Mouse (Mus musculus): ENCODE data around the gene Inpp5a. TPM values are rescaled to one million over a fixed set of nuclear protein-coding genes. Genes with fewer than 3 reads are reported as not detected.

Inpp5a gene
- total RNA-seq, 1 experiment = 11.5 TPM

- in situ Hi-C loops (cut with MboI; ENCODE audit: low sequenced_read_pairs in 2 of 2, unreplicated experiment in 2 of 2) = no loop called here
- H3K36me3 ChIP-seq (ENCODE audit: control insufficient read depth, insufficient read depth, low read length, poor library complexity, severe bottlenecking) = peaks cover 9% of the 10 kb centered on the region; the same call in 1 of the 2 replicates
- no peak overlapping the region for H3K4me3 ChIP-seq (ENCODE audit: insufficient read depth in 1 of 2, low read depth in 1 of 2, low read length in 2 of 2, poor library complexity in 1 of 2, severe bottlenecking in 1 of 2)
These were observed 139.6 kb downstream of the Inpp5a start for GRCm38 (mm10) chr7:139528309-139529076.

DNA sequence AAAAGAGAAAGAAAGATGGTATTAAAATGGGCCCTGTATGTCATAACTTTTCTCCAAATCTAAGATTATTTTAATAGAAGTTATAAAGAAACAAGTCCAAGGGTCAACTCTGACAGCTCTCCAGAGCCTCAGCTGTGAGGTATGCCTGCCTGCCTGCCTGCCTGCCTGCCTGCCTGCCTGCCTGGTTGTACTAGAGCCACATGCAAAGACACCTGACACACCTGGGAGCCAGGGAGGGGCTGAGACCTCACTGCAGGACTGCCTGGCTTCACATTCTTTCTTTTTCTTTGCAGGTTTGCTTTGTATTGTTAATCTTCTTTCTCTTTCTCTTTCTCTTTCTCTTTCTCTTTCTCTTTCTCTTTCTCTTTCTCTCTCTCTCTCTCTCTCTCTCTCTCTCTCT lies 140.3 kb downstream of the Inpp5a start:
- Histone ChIP-seq H3K36me3 (ENCODE audit: control insufficient read depth, insufficient read depth, low read length, poor library complexity, severe bottlenecking) (peaks cover 9% of the 10 kb centered on the region; the same call in 1 of the 2 replicates), H3K9me3 (ENCODE audit: control insufficient read depth, insufficient read depth, low read depth, low read length) (no peaks in the 10 kb centered on the region), H3K4me1 (ENCODE audit: control insufficient read depth in 2 of 2, insufficient read depth in 2 of 2, low read length in 2 of 2, poor library complexity in 1 of 2) (peaks cover 0 to 20% of the 10 kb centered on the region in 2 experiments; a peak in 1 of 4 replicates), H3K27ac (ENCODE audit: insufficient read depth, low read depth, low read length, poor library complexity, severe bottlenecking) (no peak overlapping the region), H3K9ac (ENCODE audit: insufficient read depth, low read depth, low read length, poor library complexity, severe bottlenecking) (no peak overlapping the region), H3K4me3 (ENCODE audit: insufficient read depth in 1 of 2, low read depth in 1 of 2, low read length in 2 of 2, poor library complexity in 1 of 2, severe bottlenecking in 1 of 2) (no peak overlapping the region)
- in situ Hi-C loops (cut with MboI; ENCODE audit: low sequenced_read_pairs in 2 of 2, unreplicated experiment in 2 of 2) = no loop called here
- TF ChIP-seq ZC3H11A (IDR thresholded peaks at IDR 0.05; ENCODE audit: borderline replicate concordance, low read depth, low read length) (no peak), HCFC1 (IDR thresholded peaks at IDR 0.05; ENCODE audit: borderline replicate concordance, insufficient read depth, low read length) (no peak), ZNF384 (IDR thresholded peaks at IDR 0.05; ENCODE audit: low read depth, low read length) (no peak), MAFK (IDR thresholded peaks at IDR 0.05; ENCODE audit: insufficient read depth, low read depth, low read length) (no peak), CHD2 (IDR thresholded peaks at IDR 0.05; ENCODE audit: low read depth, low read length) (no peak)
- no peak for DNase-seq (ENCODE audit: low read depth, low spot score)

More at GRCm38 (mm10) chr7:139528309-139529076, 139.6 kb downstream of the Inpp5a start:
- Histone ChIP-seq H3K9me3 (ENCODE audit: control insufficient read depth, insufficient read depth, low read depth, low read length) (no peaks in the 10 kb centered on the region), H3K4me1 (ENCODE audit: control insufficient read depth in 2 of 2, insufficient read depth in 2 of 2, low read length in 2 of 2, poor library complexity in 1 of 2) (peaks cover 0 to 20% of the 10 kb centered on the region in 2 experiments; a peak in 1 of 4 replicates), H3K27ac (ENCODE audit: insufficient read depth, low read depth, low read length, poor library complexity, severe bottlenecking) (no peak overlapping the region), H3K9ac (ENCODE audit: insufficient read depth, low read depth, low read length, poor library complexity, severe bottlenecking) (no peak overlapping the region)
- DNase-seq (ENCODE audit: low read depth, low spot score) = no peak
- no peak for TF ChIP-seq HCFC1 (IDR thresholded peaks at IDR 0.05; ENCODE audit: borderline replicate concordance, insufficient read depth, low read length)

DNA sequence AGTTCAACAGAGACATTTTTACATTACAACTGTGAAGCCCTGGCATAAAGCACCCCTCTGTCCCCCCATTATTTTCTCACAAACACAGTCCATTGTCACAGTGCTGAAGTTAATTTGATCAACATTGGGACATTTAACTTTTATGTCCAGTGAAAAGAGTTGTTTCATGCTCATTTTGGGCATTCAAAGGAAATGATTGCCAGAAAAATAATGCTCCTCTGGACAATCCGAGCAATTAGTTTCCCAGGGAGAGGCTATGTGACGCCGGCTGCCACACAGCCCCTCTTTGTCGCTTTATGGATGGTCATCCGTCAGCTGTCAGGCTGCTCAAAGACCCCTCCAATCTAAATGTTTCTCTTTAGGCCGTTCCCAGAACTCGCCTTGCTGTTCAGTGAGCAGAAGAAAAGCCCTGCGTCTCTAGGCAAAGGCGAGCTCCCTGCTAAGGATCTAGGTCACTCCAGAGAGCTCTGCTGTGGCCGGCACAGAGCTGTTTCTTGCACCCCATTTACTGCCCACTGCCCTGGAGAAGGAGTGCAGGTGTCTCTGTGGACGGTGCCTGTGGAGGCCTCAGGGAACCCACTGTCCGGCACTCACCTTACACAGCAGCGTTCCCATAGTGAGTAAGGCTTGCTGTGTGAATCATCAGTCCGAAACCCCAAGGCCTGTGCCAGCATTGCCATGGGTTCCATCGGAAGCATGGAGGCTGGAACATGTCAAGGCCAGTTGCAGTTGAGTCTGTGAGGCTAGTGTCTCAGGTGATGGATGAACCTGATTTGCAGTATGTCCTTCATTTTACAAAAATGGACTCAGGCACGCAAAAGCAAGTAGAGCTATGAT lies 141.9 kb downstream of the Inpp5a start:
- no peak for TF ChIP-seq HCFC1 (IDR thresholded peaks at IDR 0.05; ENCODE audit: borderline replicate concordance, insufficient read depth, low read length)
- no peak for TF ChIP-seq CHD2 (IDR thresholded peaks at IDR 0.05; ENCODE audit: low read depth, low read length)
- TF ChIP-seq ZNF384 (IDR thresholded peaks at IDR 0.05; ENCODE audit: low read depth, low read length) = no peak
- TF ChIP-seq ZC3H11A (IDR thresholded peaks at IDR 0.05; ENCODE audit: borderline replicate concordance, low read depth, low read length) = no peak
- TF ChIP-seq MAFK (IDR thresholded peaks at IDR 0.05; ENCODE audit: insufficient read depth, low read depth, low read length) = no peak
- H3K4me1 ChIP-seq (ENCODE audit: control insufficient read depth in 2 of 2, insufficient read depth in 2 of 2, low read length in 2 of 2, poor library complexity in 1 of 2) = peaks cover 0 to 20% of the 10 kb centered on the region in 2 experiments; a peak in 1 of 4 replicates
- DNase-seq (ENCODE audit: low read depth, low spot score) = no peak
- no peak overlapping the region for H3K4me3 ChIP-seq (ENCODE audit: insufficient read depth in 1 of 2, low read depth in 1 of 2, low read length in 2 of 2, poor library complexity in 1 of 2, severe bottlenecking in 1 of 2)
- H3K9ac ChIP-seq (ENCODE audit: insufficient read depth, low read depth, low read length, poor library complexity, severe bottlenecking) = no peak overlapping the region
- H3K36me3 ChIP-seq (ENCODE audit: control insufficient read depth, insufficient read depth, low read length, poor library complexity, severe bottlenecking) = peaks cover 9% of the 10 kb centered on the region; the same call in 1 of the 2 replicates
- H3K9me3 ChIP-seq (ENCODE audit: control insufficient read depth, insufficient read depth, low read depth, low read length) = no peaks in the 10 kb centered on the region
- peak overlapping the region; percentile 11; the same call in 1 of the 2 replicates for H3K27ac ChIP-seq (ENCODE audit: insufficient read depth, low read depth, low read length, poor library complexity, severe bottlenecking)
- in situ Hi-C loops (cut with MboI; ENCODE audit: low sequenced_read_pairs in 2 of 2, unreplicated experiment in 2 of 2) = no loop called here

DNA sequence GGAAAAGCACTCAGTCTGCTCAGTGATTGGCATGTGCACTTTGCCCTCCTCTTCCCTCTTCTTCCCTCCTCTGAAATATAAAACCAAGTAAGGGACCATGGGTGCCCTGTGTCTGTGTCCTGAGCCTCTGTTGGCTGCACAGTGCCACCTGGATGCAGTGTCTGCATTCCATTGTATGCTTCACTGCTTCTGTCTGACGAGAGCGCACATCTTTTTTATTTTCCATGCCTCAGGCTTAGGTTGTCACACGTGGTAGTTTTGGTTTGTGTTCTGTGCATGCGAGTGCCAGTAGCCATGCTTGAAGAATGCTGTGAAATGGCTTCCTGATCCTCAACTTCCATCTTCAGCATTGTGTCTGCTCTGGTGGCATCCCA lies 142.5 kb downstream of the Inpp5a start:
- TF ChIP-seq ZNF384 (IDR thresholded peaks at IDR 0.05; ENCODE audit: low read depth, low read length) (no peak), ZC3H11A (IDR thresholded peaks at IDR 0.05; ENCODE audit: borderline replicate concordance, low read depth, low read length) (no peak), HCFC1 (IDR thresholded peaks at IDR 0.05; ENCODE audit: borderline replicate concordance, insufficient read depth, low read length) (no peak), MAFK (IDR thresholded peaks at IDR 0.05; ENCODE audit: insufficient read depth, low read depth, low read length) (no peak), CHD2 (IDR thresholded peaks at IDR 0.05; ENCODE audit: low read depth, low read length) (no peak)
- no peak overlapping the region for H3K27ac ChIP-seq (ENCODE audit: insufficient read depth, low read depth, low read length, poor library complexity, severe bottlenecking)
- H3K9ac ChIP-seq (ENCODE audit: insufficient read depth, low read depth, low read length, poor library complexity, severe bottlenecking) = no peak overlapping the region
- peaks cover 0 to 21% of the 10 kb centered on the region in 2 experiments; a peak in 1 of 4 replicates for H3K4me1 ChIP-seq (ENCODE audit: control insufficient read depth in 2 of 2, insufficient read depth in 2 of 2, low read length in 2 of 2, poor library complexity in 1 of 2)
- peaks cover 5% of the 10 kb centered on the region; the same call in 1 of the 2 replicates for H3K36me3 ChIP-seq (ENCODE audit: control insufficient read depth, insufficient read depth, low read length, poor library complexity, severe bottlenecking)
- no peaks in the 10 kb centered on the region for H3K9me3 ChIP-seq (ENCODE audit: control insufficient read depth, insufficient read depth, low read depth, low read length)
- no peak overlapping the region for H3K4me3 ChIP-seq (ENCODE audit: insufficient read depth in 1 of 2, low read depth in 1 of 2, low read length in 2 of 2, poor library complexity in 1 of 2, severe bottlenecking in 1 of 2)
- in situ Hi-C loops (cut with MboI; ENCODE audit: low sequenced_read_pairs in 2 of 2, unreplicated experiment in 2 of 2) = no loop called here
- DNase-seq (ENCODE audit: low read depth, low spot score) = no peak

Data from ES-E14 (cell line).